Mouse (Mus musculus): ENCODE measurements around the gene Hmgn2. TPM values are rescaled to one million over a fixed set of nuclear protein-coding genes. Genes with fewer than 3 reads are reported as not detected.

The Hmgn2 gene
- total and polyA plus RNA-seq, 3 experiments, result 125 to 230 (median 186) TPM

DNA sequence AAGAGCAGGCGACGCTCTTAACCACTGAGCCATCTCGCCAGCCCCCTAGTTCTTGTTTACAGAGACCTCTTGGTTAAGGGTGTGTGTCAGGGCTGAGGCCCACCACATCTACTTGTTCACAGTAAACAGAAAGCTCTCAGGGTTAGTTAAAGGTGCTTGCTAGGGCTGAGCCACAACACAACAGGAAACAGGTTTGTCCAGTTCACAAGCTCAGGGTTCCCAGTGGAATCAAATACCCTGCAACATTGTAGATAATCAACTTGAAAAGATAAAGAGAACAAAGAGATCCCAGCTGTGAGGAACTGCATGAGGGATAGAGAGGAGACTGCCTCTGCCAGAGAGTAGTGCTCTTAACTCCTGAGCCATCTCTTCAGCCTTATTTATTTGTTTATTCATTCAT lies 38.4 kb upstream of the Hmgn2 start:
- H3K9ac ChIP-seq (ENCODE audit: control insufficient read depth, low read depth, low read length, poor library complexity, severe bottlenecking), result no peak overlapping the region
- no peaks in the 10 kb centered on the region for H3K9me3 ChIP-seq (replicated peaks; ENCODE audit: insufficient read depth, low read length)
- peaks cover 0 to 2% of the 10 kb centered on the region in 2 experiments; a peak in 1 of 4 replicates for H3K27me3 ChIP-seq (ENCODE audit: control insufficient read depth in 1 of 2, insufficient read depth in 2 of 2, low read length in 2 of 2)
- no peak for TF ChIP-seq USF1 (IDR thresholded peaks at IDR 0.05; ENCODE audit: low read depth, low read length)
- TF ChIP-seq MAX (IDR thresholded peaks at IDR 0.05; ENCODE audit: low read length), result no peak
- no peak for TF ChIP-seq NRF1 (IDR thresholded peaks at IDR 0.05; ENCODE audit: insufficient read depth, low read depth, low read length, poor library complexity, severe bottlenecking)
- TF ChIP-seq SMC3 (IDR thresholded peaks at IDR 0.05; ENCODE audit: low read depth, low read length), result no peak
- no peak for TF ChIP-seq MEF2A (IDR thresholded peaks at IDR 0.05; ENCODE audit: extremely low read depth, insufficient replicate concordance, low read depth, low read length, poor library complexity, severe bottlenecking)
- no peak for TF ChIP-seq RCOR1 (IDR thresholded peaks at IDR 0.05; ENCODE audit: low read depth, low read length)
- no peak for TF ChIP-seq E2F4 (IDR thresholded peaks at IDR 0.05; ENCODE audit: borderline replicate concordance, low read depth, low read length)
- no peak for TF ChIP-seq NELFE (IDR thresholded peaks at IDR 0.05; ENCODE audit: low read depth, low read length)
- TF ChIP-seq CHD2 (IDR thresholded peaks at IDR 0.05; ENCODE audit: low read length), result no peak
- TF ChIP-seq BHLHE40 (IDR thresholded peaks at IDR 0.05; ENCODE audit: borderline replicate concordance, low read depth, low read length), result no peak
- TF ChIP-seq GATA1 (IDR thresholded peaks at IDR 0.05; ENCODE audit: low read depth, low read length), result no peak
- TF ChIP-seq CTCF (IDR thresholded peaks at IDR 0.05 in 2 of 3, conservative IDR thresholded peaks at IDR 0.05 in 1 of 3; ENCODE audit: control insufficient read depth in 1 of 3, insufficient read depth in 1 of 3, low read depth in 2 of 3, low read length in 3 of 3, poor library complexity in 1 of 3, severe bottlenecking in 1 of 3), result no peak
- TF ChIP-seq POLR2A (IDR thresholded peaks at IDR 0.05; ENCODE audit: control insufficient read depth in 1 of 2, insufficient read depth in 1 of 2, low read depth in 1 of 2, low read length in 2 of 2, poor library complexity in 1 of 2), result no peak
- TF ChIP-seq ZC3H11A (IDR thresholded peaks at IDR 0.05; ENCODE audit: low read depth, low read length), result no peak
- TF ChIP-seq TCF12 (IDR thresholded peaks at IDR 0.05; ENCODE audit: low read depth, low read length), result no peak
- no peak overlapping the region for H3K4me3 ChIP-seq (ENCODE audit: control insufficient read depth in 1 of 2, insufficient read depth in 1 of 2, low read depth in 2 of 2, low read length in 2 of 2)
- no peaks in the 10 kb centered on the region for H3K79me2 ChIP-seq (ENCODE audit: control insufficient read depth, insufficient read depth, low read length, poor library complexity)
- H3K36me3 ChIP-seq (ENCODE audit: control insufficient read depth in 1 of 2, insufficient read depth in 2 of 2, low read length in 2 of 2), result peaks cover 0 to 7% of the 10 kb centered on the region in 2 experiments; a peak in 2 of 4 replicates
- H3K4me1 ChIP-seq (ENCODE audit: control insufficient read depth in 1 of 2, insufficient read depth in 2 of 2, low read length in 2 of 2), result peaks cover 0 to 18% of the 10 kb centered on the region in 2 experiments; a peak in 3 of 4 replicates
- H3K27ac ChIP-seq (ENCODE audit: control insufficient read depth, low read depth, low read length), result no peak overlapping the region
- no peak for DNase-seq (ENCODE audit: low read depth, low spot score)

DNA sequence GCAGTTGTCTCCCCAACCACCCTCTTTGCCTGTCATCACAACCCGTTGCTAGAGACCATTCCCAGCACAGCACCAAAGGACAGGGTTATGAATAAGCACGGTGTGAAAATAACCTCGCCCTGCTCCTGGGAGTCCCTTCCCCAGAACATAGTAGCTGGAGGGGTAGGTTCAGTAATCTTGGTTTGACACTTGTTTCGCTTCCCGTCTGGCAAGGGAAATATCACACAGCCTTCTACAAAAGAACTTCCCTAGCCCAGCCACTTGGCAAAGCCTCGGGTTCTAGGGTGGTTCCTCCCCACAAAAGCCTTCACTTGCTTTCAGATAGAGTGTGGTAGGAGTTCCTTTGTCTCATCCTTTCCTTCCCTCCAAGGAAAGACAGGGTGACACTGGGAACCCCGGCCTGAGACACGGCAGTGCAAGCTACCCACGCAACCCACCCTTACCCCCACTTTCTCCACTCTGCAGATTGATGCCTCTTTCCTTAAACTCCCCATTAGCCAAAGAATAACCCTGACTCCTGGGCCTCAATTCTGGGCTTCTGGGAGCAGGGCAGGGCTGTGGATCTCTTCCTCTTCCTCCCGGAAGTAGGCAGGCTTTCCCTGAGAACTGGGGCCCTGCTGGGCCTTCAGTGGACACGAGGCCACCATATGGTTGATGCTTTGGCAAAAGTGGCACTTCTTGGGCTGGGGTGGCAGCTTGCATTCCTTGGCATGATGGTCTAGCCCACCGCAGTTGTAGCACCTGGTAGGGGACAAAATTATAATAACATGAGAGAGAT lies 37.3 kb upstream of the Hmgn2 start:
- H3K9me3 ChIP-seq (replicated peaks; ENCODE audit: insufficient read depth, low read length), result no peaks in the 10 kb centered on the region
- H3K4me1 ChIP-seq (ENCODE audit: control insufficient read depth in 1 of 2, insufficient read depth in 2 of 2, low read length in 2 of 2), result peaks cover 0 to 21% of the 10 kb centered on the region in 2 experiments; a peak in 3 of 4 replicates
- no peaks in the 10 kb centered on the region for H3K79me2 ChIP-seq (ENCODE audit: control insufficient read depth, insufficient read depth, low read length, poor library complexity)
- H3K4me3 ChIP-seq (ENCODE audit: control insufficient read depth in 1 of 2, insufficient read depth in 1 of 2, low read depth in 2 of 2, low read length in 2 of 2), result peak overlapping the region; percentile 9 to 51; a peak in 3 of 4 replicates
- H3K27ac ChIP-seq (ENCODE audit: control insufficient read depth, low read depth, low read length), result peak overlapping the region; percentile 64
- DNase-seq (ENCODE audit: low read depth, low spot score), result peak; percentile 80
- peak overlapping the region; percentile 59 for H3K9ac ChIP-seq (ENCODE audit: control insufficient read depth, low read depth, low read length, poor library complexity, severe bottlenecking)
- H3K36me3 ChIP-seq (ENCODE audit: control insufficient read depth in 1 of 2, insufficient read depth in 2 of 2, low read length in 2 of 2), result peaks cover 0 to 7% of the 10 kb centered on the region in 2 experiments; a peak in 2 of 4 replicates
- peaks cover 0 to 2% of the 10 kb centered on the region in 2 experiments; a peak in 1 of 4 replicates for H3K27me3 ChIP-seq (ENCODE audit: control insufficient read depth in 1 of 2, insufficient read depth in 2 of 2, low read length in 2 of 2)
- TF ChIP-seq MYB (IDR thresholded peaks at IDR 0.05; ENCODE audit: low read depth, low read length) (no peak), EP300 (IDR thresholded peaks at IDR 0.05; ENCODE audit: low read depth in 1 of 2, low read length in 2 of 2) (no peak; a peak in 1 of 4 replicates), USF2 (IDR thresholded peaks at IDR 0.05; ENCODE audit: borderline replicate concordance in 1 of 2, insufficient read depth in 1 of 2, low read depth in 1 of 2, low read length in 2 of 2) (no peak), ZNF384 (IDR thresholded peaks at IDR 0.05; ENCODE audit: low read depth, low read length) (no peak), RAD21 (IDR thresholded peaks at IDR 0.05; ENCODE audit: low read depth, low read length) (no peak), UBTF (IDR thresholded peaks at IDR 0.05; ENCODE audit: borderline replicate concordance, insufficient read depth, low read depth, low read length) (no peak), CTCF (IDR thresholded peaks at IDR 0.05 in 2 of 3, conservative IDR thresholded peaks at IDR 0.05 in 1 of 3; ENCODE audit: control insufficient read depth in 1 of 3, insufficient read depth in 1 of 3, low read depth in 2 of 3, low read length in 3 of 3, poor library complexity in 1 of 3, severe bottlenecking in 1 of 3) (no peak), POLR2AphosphoS5 (IDR thresholded peaks at IDR 0.05; ENCODE audit: borderline replicate concordance, low read depth, low read length) (no peak), MAFK (IDR thresholded peaks at IDR 0.05; ENCODE audit: borderline replicate concordance, low read depth, low read length) (no peak), TAL1 (IDR thresholded peaks at IDR 0.05; ENCODE audit: low read length) (peak; percentile 55), ETS1 (IDR thresholded peaks at IDR 0.05; ENCODE audit: low read depth, low read length) (no peak), TBP (IDR thresholded peaks at IDR 0.05; ENCODE audit: low read depth, low read length) (no peak), MEF2A (IDR thresholded peaks at IDR 0.05; ENCODE audit: extremely low read depth, insufficient replicate concordance, low read depth, low read length, poor library complexity, severe bottlenecking) (no peak), ZKSCAN1 (IDR thresholded peaks at IDR 0.05; ENCODE audit: low read depth, low read length) (no peak), CHD1 (IDR thresholded peaks at IDR 0.05; ENCODE audit: low read depth, low read length) (no peak), ELF1 (IDR thresholded peaks at IDR 0.05; ENCODE audit: low read depth, low read length) (peak; percentile 59; the same call in 1 of the 2 replicates)
